Mouse (Mus musculus): ENCODE measurements around the gene Rbm28. TPM values are rescaled to one million over a fixed set of nuclear protein-coding genes. Genes with fewer than 3 reads are reported as not detected.

Gene Rbm28
- polyA plus RNA-seq, 1 experiment from 2014 or later = 51.6 TPM

DNA sequence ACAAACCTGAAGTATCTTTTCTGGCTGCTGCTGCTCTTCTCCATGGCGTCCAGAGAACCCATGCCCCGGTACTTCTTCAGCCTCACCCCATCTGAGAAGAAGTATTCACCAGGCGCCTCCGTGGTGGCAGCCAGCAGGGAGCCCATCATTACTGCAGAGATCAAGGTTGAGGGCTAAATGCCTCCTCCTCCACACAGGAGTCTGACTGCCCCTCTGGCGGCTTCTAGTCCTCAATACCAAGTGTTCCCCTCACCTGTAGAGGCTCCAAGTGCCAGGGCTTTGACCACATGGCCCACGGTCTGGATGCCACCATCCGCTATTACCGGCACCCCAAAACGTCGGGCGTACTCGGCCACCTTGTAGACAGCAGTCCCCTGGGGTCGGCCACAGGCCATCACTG, 38.3 kb upstream of the Rbm28 start:
- Histone ChIP-seq H3K27me3 (ENCODE audit: low read depth, poor library complexity, severe bottlenecking) (peaks cover 26% of the 10 kb centered on the region), H3K4me3 (no peak overlapping the region), H3K4me1 (peaks cover 24% of the 10 kb centered on the region), H3K36me3 (peaks cover 58% of the 10 kb centered on the region), H3K9me3 (replicated peaks) (no peaks in the 10 kb centered on the region), H3K27ac (replicated peaks) (no peak overlapping the region)
- WGBS = 88% methylated on average over 13 of the region's 13 CpGs
- DNase-seq (ENCODE audit: low spot score) = no peak

DNA sequence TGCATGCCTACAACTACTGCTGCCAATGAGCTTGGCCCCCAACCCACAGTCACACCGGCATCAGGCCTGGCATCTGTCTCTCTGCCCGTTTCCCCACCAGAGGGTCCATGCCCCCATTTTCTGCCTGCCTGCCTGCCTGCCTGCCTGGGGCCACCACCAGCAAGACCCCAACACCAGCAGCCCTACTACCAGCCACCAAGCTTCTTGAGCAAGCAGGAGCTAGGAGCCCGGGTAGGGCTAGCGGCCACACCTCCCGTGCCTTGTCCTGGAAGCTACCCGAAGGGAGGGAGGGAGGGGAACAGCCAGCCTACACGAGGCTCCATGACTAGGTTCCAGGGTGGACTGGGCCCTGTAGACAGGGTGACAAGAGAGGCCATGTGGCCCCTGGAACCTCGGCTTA, 37.2 kb upstream of the Rbm28 start:
- Histone ChIP-seq H3K27me3 (ENCODE audit: low read depth, poor library complexity, severe bottlenecking) (peaks cover 37% of the 10 kb centered on the region), H3K4me3 (no peak overlapping the region), H3K4me1 (peaks cover 28% of the 10 kb centered on the region), H3K36me3 (peaks cover 57% of the 10 kb centered on the region), H3K27ac (replicated peaks) (no peak overlapping the region), H3K9me3 (replicated peaks) (no peaks in the 10 kb centered on the region)
- no peak for DNase-seq (ENCODE audit: low spot score)
- WGBS = 86% methylated on average over 8 of the region's 8 CpGs

DNA sequence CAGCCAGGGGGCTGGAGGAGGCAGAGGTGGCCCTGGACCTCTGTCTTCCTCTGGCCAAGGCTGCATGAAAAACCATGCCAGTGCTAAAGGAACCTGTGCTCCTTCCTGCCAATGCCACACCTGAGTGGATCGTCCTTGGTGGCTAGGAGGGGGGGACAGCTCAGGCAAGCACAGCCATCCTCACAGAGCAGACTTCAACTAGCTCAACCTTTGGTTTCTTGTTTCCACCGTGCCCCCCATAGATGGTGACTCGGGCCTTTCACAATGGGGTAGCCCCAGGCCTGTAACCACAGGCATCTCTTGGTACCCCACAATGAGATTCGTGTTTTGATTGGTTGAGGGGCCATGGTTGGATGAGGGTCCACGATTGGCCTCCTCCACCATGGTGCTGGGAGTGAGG, 36.5 kb upstream of the Rbm28 start:
- peaks cover 33% of the 10 kb centered on the region for H3K4me1 ChIP-seq
- 0 out of 2 replicates have a peak overlapping the region, but pooled peaks have one; percentile 6 for H3K27ac ChIP-seq (replicated peaks)
- DNase-seq (ENCODE audit: low spot score) = no peak
- H3K36me3 ChIP-seq = peaks cover 52% of the 10 kb centered on the region
- no peaks in the 10 kb centered on the region for H3K9me3 ChIP-seq (replicated peaks)
- peaks cover 43% of the 10 kb centered on the region for H3K27me3 ChIP-seq (ENCODE audit: low read depth, poor library complexity, severe bottlenecking)
- no peak overlapping the region for H3K4me3 ChIP-seq
- 92% methylated on average over 5 of the region's 5 CpGs for WGBS

DNA sequence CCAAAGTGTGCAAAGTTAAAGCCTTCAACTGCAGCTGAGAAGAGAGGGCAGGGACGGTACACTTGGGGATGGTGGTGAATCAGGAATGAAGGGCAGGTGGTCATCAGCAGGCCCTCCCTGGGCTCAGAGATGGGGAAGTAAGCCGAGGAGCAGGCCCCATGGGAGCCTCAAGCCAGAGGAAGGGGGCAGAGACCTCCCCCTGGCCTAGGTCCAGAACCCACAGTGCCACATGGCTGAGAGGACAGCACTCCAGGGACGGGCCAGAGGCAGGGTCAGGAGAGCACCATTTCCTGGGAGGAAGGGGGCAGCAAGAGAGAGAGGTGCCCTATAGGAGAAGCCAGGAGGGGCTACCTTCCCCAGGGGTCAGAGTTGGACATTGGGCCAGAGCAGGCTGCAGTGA, 35.7 kb upstream of the Rbm28 start:
- H3K27ac ChIP-seq (replicated peaks) = no peak overlapping the region
- peaks cover 44% of the 10 kb centered on the region for H3K36me3 ChIP-seq
- H3K27me3 ChIP-seq (ENCODE audit: low read depth, poor library complexity, severe bottlenecking) = peaks cover 51% of the 10 kb centered on the region
- peak; percentile 11 for DNase-seq (ENCODE audit: low spot score)
- H3K4me1 ChIP-seq = peaks cover 42% of the 10 kb centered on the region
- WGBS = 65% methylated on average over 3 of the region's 3 CpGs
- no peak overlapping the region for H3K4me3 ChIP-seq
- no peaks in the 10 kb centered on the region for H3K9me3 ChIP-seq (replicated peaks)

DNA sequence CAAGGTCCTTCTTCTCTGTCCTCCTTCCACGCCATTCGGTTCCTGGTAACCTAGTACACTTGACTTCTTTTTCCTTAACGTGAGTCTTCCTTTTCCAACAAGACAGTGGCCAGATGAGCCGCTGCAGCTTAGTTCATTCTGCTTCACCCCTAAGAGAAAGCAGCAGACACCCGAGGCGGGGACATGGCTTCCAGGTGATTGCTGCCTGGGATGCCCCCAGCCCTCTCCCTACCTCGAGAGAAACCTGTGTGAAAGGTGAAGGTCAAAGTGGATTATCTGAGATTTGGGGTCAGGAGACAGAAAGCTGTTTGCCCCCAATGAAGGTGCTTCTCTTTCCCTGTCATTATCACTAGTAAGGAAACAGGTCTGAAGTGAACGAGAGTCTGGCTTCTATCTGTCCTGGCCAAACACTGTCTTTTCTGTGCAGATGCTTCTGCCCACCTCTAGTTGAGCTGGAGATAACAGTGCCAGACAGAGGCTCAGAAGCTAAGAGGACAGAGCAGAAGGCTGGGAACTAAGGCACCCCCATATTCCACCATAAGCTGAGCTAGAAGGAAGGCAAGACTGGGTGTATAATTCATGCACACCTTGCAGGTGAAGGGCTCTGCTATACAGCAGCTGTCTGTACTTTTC, 34.5 kb upstream of the Rbm28 start:
- no peaks in the 10 kb centered on the region for H3K9me3 ChIP-seq (replicated peaks)
- peak overlapping the region; percentile 74; the same call in 1 of the 2 replicates for H3K27ac ChIP-seq (replicated peaks)
- peak overlapping the region; percentile 53 for H3K4me3 ChIP-seq
- peaks cover 55% of the 10 kb centered on the region for H3K27me3 ChIP-seq (ENCODE audit: low read depth, poor library complexity, severe bottlenecking)
- DNase-seq (ENCODE audit: low spot score) = no peak
- peaks cover 38% of the 10 kb centered on the region for H3K36me3 ChIP-seq
- H3K4me1 ChIP-seq = peaks cover 44% of the 10 kb centered on the region
- 45% methylated on average over 8 of the region's 8 CpGs for WGBS

DNA sequence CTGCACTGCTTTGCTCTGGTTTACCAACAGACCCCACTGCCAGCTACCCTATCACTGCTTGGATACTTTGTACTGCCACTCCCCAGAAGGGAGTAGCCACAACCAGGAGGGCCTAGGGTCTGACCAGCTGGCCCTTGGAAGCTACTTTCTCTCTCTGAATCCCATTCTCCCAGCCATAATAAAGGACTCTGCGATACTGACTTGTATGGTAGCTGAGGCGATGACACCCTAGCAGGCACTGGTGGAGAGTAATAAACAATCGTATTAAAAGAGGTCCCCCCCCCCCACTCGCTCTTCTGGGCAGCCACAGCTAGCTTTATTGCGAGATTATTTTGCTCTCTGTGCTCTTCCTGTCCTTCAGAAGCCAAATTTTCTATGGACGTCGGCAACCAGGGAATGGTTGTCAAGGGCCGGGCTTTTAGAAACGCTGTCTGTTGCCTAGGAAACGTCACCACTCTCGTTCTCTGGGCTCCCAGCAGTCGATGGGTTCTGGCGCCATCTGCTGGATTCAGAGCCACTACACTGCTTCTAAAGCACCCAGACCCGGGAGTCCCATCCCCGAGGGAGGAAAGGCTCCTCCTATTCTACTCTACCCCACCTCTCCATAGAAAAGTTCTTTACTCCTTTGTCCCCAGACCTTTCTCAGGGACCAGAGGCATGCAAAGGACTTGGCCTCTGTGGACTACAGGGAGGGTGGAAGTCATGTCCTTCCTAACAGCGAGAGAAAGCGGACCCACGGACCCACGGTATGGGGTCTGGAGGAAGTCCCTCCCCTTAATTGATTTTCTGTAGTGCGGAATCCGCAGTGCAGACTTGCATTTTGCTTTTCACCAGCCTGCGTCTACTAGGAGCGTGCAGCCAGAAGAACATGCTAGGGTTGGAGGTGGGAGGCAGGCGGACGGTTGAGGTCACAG, 33.8 kb upstream of the Rbm28 start:
- peaks cover 48% of the 10 kb centered on the region for H3K4me1 ChIP-seq
- peaks cover 63% of the 10 kb centered on the region for H3K27me3 ChIP-seq (ENCODE audit: low read depth, poor library complexity, severe bottlenecking)
- 13% methylated on average over 25 of the region's 25 CpGs for WGBS
- H3K36me3 ChIP-seq = peaks cover 30% of the 10 kb centered on the region
- H3K27ac ChIP-seq (replicated peaks) = peak overlapping the region; percentile 74
- H3K4me3 ChIP-seq = peak overlapping the region; percentile 53
- H3K9me3 ChIP-seq (replicated peaks) = no peaks in the 10 kb centered on the region
- peak; percentile 93 for DNase-seq (ENCODE audit: low spot score)

DNA sequence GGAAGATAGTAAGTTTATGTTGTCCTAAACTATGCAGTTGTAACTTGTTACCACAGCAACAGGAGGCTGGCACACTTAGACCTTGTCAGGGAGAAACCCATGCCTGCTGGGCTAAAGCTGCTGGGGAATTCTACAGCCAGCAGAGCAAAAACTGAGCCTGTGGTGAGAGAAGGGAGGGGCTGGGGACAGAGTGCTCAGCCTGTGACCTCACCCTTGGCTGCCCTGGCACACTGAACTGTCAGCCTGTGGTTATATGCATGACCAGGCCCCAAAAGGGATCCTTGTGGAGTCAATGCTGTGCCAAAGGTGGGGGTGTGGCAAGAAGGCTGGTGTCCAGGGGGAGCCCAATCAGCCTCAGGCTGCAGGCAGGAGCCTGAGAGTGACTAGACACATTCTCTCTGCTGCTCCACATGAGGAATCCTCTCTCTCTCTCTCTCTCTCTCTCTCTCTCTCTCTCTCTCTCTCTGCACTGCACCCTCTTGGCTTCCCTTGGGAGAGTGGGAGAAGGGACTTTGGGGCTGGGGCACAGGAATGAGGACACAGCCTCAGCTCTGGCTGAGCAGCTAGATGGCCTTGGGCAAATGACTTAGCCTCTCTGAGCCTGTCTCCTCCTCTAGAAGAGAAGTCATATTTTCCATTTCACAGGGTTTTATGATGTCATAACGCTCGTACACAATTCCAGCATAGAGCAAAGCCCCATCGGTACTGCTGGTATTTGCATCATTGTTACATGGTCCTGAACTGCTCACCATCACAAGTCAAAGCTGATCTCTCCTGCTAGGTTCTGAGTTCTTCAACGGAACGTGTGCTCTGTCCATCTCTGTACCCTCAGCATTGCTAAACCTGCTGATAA, 31.3 kb upstream of the Rbm28 start:
- DNase-seq (ENCODE audit: low spot score) = peak; percentile 35
- Histone ChIP-seq H3K4me3 (no peak overlapping the region), H3K27me3 (ENCODE audit: low read depth, poor library complexity, severe bottlenecking) (peaks cover 76% of the 10 kb centered on the region), H3K9me3 (replicated peaks) (no peaks in the 10 kb centered on the region), H3K27ac (replicated peaks) (0 out of 2 replicates have a peak overlapping the region, but pooled peaks have one; percentile 28), H3K4me1 (peaks cover 48% of the 10 kb centered on the region), H3K36me3 (peaks cover 6% of the 10 kb centered on the region)
- WGBS = 82% methylated on average over 5 of the region's 5 CpGs

DNA sequence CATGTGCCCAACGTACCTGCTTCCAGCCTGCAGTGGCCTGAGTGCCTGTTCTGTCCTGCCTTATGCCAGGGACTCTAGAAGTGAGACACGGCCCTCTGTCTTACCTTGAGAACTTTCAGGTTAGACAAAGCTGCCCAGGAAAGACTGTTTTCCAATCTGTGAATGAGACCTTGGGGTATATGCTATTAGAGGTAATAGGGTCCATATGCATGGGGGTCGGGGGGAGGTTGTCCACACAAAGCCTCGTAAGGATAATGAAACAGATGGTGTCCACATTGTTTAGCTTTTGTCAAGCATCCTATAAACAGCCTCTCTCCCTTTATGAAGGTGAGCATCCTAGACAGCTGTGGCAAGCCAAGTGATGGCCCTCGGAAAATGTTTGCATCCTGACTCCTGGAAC, 30.3 kb upstream of the Rbm28 start:
- Histone ChIP-seq H3K9me3 (replicated peaks) (no peaks in the 10 kb centered on the region), H3K27me3 (ENCODE audit: low read depth, poor library complexity, severe bottlenecking) (peaks cover 67% of the 10 kb centered on the region), H3K27ac (replicated peaks) (no peak overlapping the region), H3K4me1 (peaks cover 44% of the 10 kb centered on the region), H3K36me3 (no peaks in the 10 kb centered on the region), H3K4me3 (no peak overlapping the region)
- 84% methylated on average over 5 of the region's 5 CpGs for WGBS
- peak; percentile 10 for DNase-seq (ENCODE audit: low spot score)

DNA sequence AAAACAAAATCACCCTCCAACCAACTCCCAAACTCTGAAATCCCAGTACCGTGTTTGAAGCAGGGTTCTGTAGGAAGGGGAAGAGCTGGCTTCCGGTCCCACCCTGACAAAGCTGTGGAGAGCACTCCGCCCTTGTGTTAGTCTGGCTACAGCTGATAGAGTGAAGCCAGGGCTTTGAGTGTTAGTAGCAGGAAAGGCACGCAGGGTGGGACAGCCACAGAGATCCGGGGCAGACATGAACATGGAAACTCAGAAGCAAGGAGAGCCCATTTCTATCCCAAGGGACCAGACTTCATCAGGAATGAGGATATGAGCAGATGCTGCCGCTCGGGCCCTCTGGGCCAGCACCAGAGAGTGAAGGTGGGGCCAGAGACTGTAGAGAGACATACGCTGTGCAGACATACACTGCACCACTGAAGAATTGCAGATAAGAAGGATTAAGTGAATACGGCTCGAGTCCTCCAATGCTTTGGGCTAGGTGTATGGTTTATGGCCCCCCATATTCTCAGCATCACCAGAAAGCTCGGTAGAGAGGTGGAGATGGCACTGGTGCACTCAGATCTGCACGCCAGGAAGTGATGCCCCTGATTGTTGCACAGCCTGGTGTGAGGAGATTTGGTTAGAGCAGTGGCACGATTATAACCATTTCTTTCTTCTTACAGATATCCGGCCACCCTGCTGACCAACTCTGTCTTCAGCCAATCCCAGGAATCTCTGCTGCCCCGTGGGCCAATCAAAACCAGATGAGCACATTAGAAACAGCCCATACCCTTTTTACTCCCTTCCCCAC, 29.4 kb upstream of the Rbm28 start:
- Histone ChIP-seq H3K27ac (replicated peaks) (no peak overlapping the region), H3K27me3 (ENCODE audit: low read depth, poor library complexity, severe bottlenecking) (peaks cover 57% of the 10 kb centered on the region), H3K36me3 (no peaks in the 10 kb centered on the region), H3K9me3 (replicated peaks) (no peaks in the 10 kb centered on the region), H3K4me1 (peaks cover 35% of the 10 kb centered on the region), H3K4me3 (no peak overlapping the region)
- peak; percentile 12 for DNase-seq (ENCODE audit: low spot score)
- WGBS = 76% methylated on average over 15 of the region's 15 CpGs

DNA sequence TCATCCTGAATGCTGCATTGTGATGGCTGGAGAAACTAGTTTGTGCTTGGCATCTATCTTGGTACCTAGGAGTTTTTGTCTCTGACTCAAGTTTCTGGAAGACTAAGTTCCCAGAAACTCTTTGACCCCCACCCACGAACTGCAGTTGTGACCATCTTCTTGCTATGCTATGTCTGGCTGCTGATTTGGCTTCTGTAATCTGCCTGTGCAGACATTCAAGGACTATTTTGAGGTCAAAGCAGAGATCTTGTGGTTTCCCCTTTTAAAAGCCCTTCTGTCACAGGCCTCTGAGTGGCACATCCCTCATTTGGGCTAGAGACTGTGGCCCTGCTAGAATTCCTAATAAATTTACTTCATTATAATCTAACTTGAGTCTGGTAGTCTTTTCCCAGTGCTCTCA, 23.1 kb upstream of the Rbm28 start:
- Histone ChIP-seq H3K27ac (replicated peaks) (no peak overlapping the region), H3K4me1 (no peaks in the 10 kb centered on the region), H3K9me3 (replicated peaks) (no peaks in the 10 kb centered on the region), H3K36me3 (no peaks in the 10 kb centered on the region), H3K4me3 (no peak overlapping the region), H3K27me3 (ENCODE audit: low read depth, poor library complexity, severe bottlenecking) (peaks cover 9% of the 10 kb centered on the region)
- 81% methylated on average over 1 of the region's 1 CpGs for WGBS
- DNase-seq (ENCODE audit: low spot score) = no peak

DNA sequence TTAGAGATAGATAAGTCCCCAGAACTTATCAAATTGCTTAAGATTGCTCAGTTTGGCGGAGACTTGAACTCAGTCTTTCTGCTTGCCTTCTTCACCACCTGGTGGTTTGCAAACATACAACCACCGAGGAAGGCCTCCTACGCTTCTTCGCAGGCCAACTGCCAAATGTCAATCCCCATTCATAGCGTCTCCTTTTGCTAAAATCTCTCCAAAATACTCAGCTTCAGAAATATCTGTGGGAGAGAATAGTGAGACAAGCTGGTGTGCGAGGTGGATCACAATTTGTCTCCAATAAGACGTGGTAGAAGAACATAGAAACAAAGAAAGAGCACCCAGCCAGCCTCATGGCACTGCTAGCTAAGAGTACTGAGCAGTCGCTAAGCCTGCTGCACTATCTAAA, 15.0 kb upstream of the Rbm28 start:
- Histone ChIP-seq H3K4me1 (peaks cover 29% of the 10 kb centered on the region), H3K9me3 (replicated peaks) (no peaks in the 10 kb centered on the region), H3K36me3 (no peaks in the 10 kb centered on the region), H3K27ac (replicated peaks) (no peak overlapping the region), H3K27me3 (ENCODE audit: low read depth, poor library complexity, severe bottlenecking) (peaks cover 82% of the 10 kb centered on the region), H3K4me3 (peak overlapping the region; percentile 77)
- DNase-seq (ENCODE audit: low spot score) = peak; percentile 13
- WGBS = 44% methylated on average over 8 of the region's 8 CpGs
